23 mouse cellular contexts compared by ENCODE assay signal in the genomic region with DNA sequence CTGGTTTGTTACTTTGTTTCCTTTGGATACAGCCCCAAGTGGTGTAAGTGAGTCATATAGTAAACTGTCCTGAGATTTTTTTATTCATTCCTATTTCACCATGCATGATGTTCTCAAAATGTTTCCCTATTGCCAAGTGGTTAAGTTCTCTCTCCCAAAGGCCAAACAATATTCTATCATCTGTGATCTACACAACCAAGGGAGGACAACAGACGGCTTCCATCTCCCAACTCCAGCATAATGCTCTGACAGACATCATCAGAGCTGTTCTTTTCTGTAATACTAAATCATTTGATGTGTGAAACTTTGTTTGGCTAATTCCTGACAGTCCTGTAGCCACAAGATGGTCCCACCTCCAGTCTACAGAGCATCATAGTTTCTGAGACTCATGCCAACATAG.
A peak's percentile ranks its signal among the peaks of the same experiment; 100 is the strongest.
DNase-seq lines count a peak whose midpoint lies in the region; ATAC-seq lines count a peak whose summit lies in the region.
"Had no signal": no experiment of that assay in that cellular context is flagged by ENCODE, and none has a peak within 500 bp of the region (broad histone marks: within the 10 kb centered on the region; RNA-seq: fewer than 3 reads in every experiment).

No protein-coding gene starts in this region.

- no peaks in the 10 kb centered on the region for H3K9me3 ChIP-seq in heart, embryonic 12.5 days (replicated peaks)
- H3K9me3 ChIP-seq in lung, embryonic 16.5 days (ENCODE audit: control insufficient read depth, low read length) = no peaks in the 10 kb centered on the region
- H3K9me3 ChIP-seq: embryonic facial prominence, embryonic 10.5 days; embryonic facial prominence, embryonic 12.5 days; forebrain, embryonic 13.5 days; forebrain, embryonic 15.5 days; G1E had no signal

- no peak for ATAC-seq in heart, embryonic 12.5 days (ENCODE audit: insufficient number of reproducible peaks, low FRiP score)
- ATAC-seq in lung, embryonic 16.5 days (ENCODE audit: low read depth) = peak; percentile 45
- ATAC-seq: activated CD4-positive, CD25-positive, alpha-beta regulatory T cell, adult 4 months; CD4-positive, CD25-positive, alpha-beta regulatory T cell, adult 4 months; forebrain, embryonic 13.5 days; forebrain, embryonic 15.5 days; Patski had no signal

- no peak overlapping the region for H3K4me3 ChIP-seq in heart, embryonic 12.5 days
- H3K4me3 ChIP-seq in lung, embryonic 16.5 days (ENCODE audit: low read length) = no peak overlapping the region
- H3K4me3 ChIP-seq: embryonic facial prominence, embryonic 10.5 days; embryonic facial prominence, embryonic 12.5 days; forebrain, embryonic 13.5 days; forebrain, embryonic 15.5 days had no signal

- WGBS in heart, embryonic 12.5 days = 71% methylated on average over 1 of the region's 1 CpGs
- WGBS in lung, embryonic 16.5 days = 74% methylated on average over 1 of the region's 1 CpGs

- H3K9ac ChIP-seq in heart, embryonic 12.5 days = no peak overlapping the region
- H3K9ac ChIP-seq in lung, embryonic 16.5 days (ENCODE audit: low read length) = no peak overlapping the region
- H3K9ac ChIP-seq: embryonic facial prominence, embryonic 12.5 days; forebrain, embryonic 13.5 days; forebrain, embryonic 15.5 days had no signal

- no peaks in the 10 kb centered on the region for H3K27me3 ChIP-seq in heart, embryonic 12.5 days (replicated peaks)
- no peaks in the 10 kb centered on the region for H3K27me3 ChIP-seq in lung, embryonic 16.5 days (ENCODE audit: control insufficient read depth, insufficient read depth, low read depth, low read length)
- H3K27me3 ChIP-seq: CH12.LX; embryonic facial prominence, embryonic 12.5 days; forebrain, embryonic 13.5 days; forebrain, embryonic 15.5 days had no signal

- DNase-seq in heart, adult 11 months = peak; percentile 5
- DNase-seq in lung, postnatal 4 days = no peak
- DNase-seq in lung, postnatal 10 days = peak; percentile 22
- DNase-seq in lung, postnatal 25 days (ENCODE audit: low spot score) = no peak
- DNase-seq in cerebellum, postnatal 25 days = no peak
- DNase-seq: adrenal gland, adult 8-10 months; adrenal gland, postnatal 14 days; adrenal gland, postnatal 36 days; B cell, adult 2 months; cerebellum, adult 11-12 months; cerebellum, adult 8-10 months; cerebellum, adult 9-11 months had no signal

- no peaks in the 10 kb centered on the region for H3K36me3 ChIP-seq in heart, embryonic 12.5 days
- H3K36me3 ChIP-seq in lung, embryonic 16.5 days (ENCODE audit: control insufficient read depth, insufficient read depth, low read length) = no peaks in the 10 kb centered on the region
- H3K36me3 ChIP-seq: embryonic facial prominence, embryonic 10.5 days; embryonic facial prominence, embryonic 12.5 days; forebrain, embryonic 15.5 days; G1E had no signal

- H3K4me1 ChIP-seq in heart, embryonic 12.5 days (replicated peaks) = no peaks in the 10 kb centered on the region
- H3K4me1 ChIP-seq in lung, embryonic 16.5 days (replicated peaks; ENCODE audit: control insufficient read depth, insufficient read depth, low read length) = no peaks in the 10 kb centered on the region
- H3K4me1 ChIP-seq: embryonic facial prominence, embryonic 10.5 days; embryonic facial prominence, embryonic 12.5 days had no signal

- H3K4me2 ChIP-seq in heart, embryonic 12.5 days = no peak overlapping the region
- H3K4me2 ChIP-seq in lung, embryonic 16.5 days (ENCODE audit: low read depth, low read length) = no peak overlapping the region
- H3K4me2 ChIP-seq: embryonic facial prominence, embryonic 12.5 days; forebrain, embryonic 13.5 days; forebrain, embryonic 15.5 days had no signal

- no peak overlapping the region for H3K27ac ChIP-seq in heart, embryonic 12.5 days (ENCODE audit: poor library complexity, severe bottlenecking)
- H3K27ac ChIP-seq in lung, embryonic 16.5 days (ENCODE audit: low read length) = no peak overlapping the region
- H3K27ac ChIP-seq: embryonic facial prominence, embryonic 10.5 days; embryonic facial prominence, embryonic 12.5 days; forebrain, embryonic 13.5 days; forebrain, embryonic 15.5 days had no signal

Comparison
In these comparisons a context has a peak if more than half of its experiments do, and no peak if none do; other contexts are left out.
1. DNase-seq: peak in heart, adult 11 months (single experiment) and lung, postnatal 10 days (single experiment); none in lung, postnatal 4 days (0 of 2), lung, postnatal 25 days (single experiment) and cerebellum, postnatal 25 days (0 of 2).